Mouse (Mus musculus): ENCODE measurements around the gene Cerk. TPM values are rescaled to one million over a fixed set of nuclear protein-coding genes. Genes with fewer than 3 reads are reported as not detected.
"Not testable (repeated sequence)": the region's sequence is repeated elsewhere in the genome, so short reads cannot be mapped to it uniquely, and the experiment has no call there.

Gene Cerk
- polyA plus RNA-seq, 1 experiment from 2014 or later, result 14.0 TPM

DNA sequence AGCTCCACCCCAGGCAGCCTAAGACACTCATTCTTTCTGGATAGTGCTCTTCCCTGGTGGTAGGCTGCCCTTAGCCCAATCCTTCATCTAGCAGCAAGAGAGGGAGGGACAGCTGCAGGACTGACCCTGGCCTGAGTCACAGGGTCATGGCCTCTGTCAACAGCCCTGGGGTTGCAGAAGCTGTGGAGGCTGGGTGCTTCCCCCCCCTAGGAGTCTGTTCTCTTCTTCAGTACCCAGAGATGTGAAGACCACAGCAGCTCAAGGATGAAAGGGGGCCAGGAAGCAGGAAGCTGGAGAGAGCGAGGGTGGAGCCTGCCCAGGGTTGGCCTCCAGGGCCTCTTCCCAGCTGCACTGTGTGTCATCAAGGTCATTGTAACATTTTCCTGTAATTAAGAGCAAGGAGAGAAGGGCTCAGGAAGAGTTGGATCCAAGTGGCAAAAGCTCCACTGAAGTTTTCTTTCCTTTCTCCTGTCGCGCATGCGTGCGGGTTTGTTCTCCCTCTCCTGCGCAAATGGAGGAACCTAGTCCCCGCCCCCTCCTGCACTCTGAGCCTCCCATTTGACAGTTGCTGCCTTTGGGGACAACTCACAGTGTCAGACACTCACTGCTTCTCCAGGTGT lies 18.1 kb upstream of the Cerk start:
- ATAC-seq (ENCODE audit: insufficient number of reproducible peaks, insufficient read depth, low FRiP score, low TSS enrichment, low read depth), result no peak
- Histone ChIP-seq H3K9ac (no peak overlapping the region), H3K4me1 (peaks cover 9% of the 10 kb centered on the region), H3K9me3 (no peaks in the 10 kb centered on the region), H3K27ac (no peak overlapping the region), H3K27me3 (no peaks in the 10 kb centered on the region), H3K4me2 (peak overlapping the region; percentile 41), H3K4me3 (no peak overlapping the region; the same call in 1 of the 2 replicates), H3K36me3 (no peaks in the 10 kb centered on the region)
- 31% methylated on average over 7 of the region's 7 CpGs for WGBS

DNA sequence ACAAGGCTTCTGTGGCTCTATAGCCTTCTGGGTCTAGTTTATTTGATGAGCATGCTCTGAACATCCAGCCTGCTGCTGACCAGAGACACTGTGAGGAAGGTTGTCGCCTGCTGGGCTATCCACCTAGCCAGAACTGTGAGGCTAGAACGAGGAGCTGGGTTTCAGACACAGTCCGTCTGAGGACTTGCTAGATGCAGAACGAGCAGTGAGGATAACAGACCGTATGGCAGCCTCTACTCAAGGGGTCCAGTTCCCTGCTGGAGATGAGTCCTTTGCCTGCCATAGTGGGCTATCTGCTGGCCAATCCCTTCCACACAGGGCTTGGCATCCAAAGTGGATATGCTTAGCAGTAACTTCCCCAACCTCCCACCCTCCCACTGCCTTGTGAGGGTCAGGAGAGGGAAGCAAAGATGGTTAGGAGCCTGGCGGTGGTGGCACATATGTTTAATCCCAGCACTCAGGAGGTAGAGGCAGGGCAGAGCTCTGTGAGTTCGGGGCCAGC lies 17.4 kb upstream of the Cerk start:
- no peak overlapping the region for H3K9ac ChIP-seq
- H3K27ac ChIP-seq, result no peak overlapping the region; the same call in 1 of the 2 replicates
- WGBS, result 86% methylated on average over 7 of the region's 7 CpGs

DNA sequence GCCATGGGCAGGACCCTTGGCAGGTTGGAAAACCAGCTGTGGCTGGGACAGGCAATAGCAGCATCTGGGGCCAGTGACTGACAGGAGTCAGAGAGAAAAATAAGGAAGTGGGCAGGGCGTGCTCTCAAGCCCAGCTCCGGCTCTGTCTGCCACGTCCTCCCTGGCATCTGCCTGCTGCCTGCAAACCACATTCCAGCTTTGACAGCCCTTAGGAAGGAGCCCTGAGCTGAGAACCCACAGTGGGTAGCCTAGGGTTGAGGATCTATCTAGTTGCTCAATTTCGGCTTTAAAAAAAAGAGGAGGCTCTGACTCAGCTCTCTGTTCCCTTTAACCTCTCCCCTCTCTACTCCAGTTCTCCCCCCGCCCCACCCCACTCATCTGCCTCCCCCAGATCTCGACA lies 16.7 kb upstream of the Cerk start:
- H3K4me1 ChIP-seq, result peaks cover 9% of the 10 kb centered on the region
- no peak overlapping the region for H3K4me3 ChIP-seq
- no peak overlapping the region for H3K4me2 ChIP-seq
- H3K9ac ChIP-seq, result no peak overlapping the region
- no peaks in the 10 kb centered on the region for H3K9me3 ChIP-seq
- no peaks in the 10 kb centered on the region for H3K27me3 ChIP-seq
- peak overlapping the region; percentile 13; the same call in 1 of the 2 replicates for H3K27ac ChIP-seq
- H3K36me3 ChIP-seq, result no peaks in the 10 kb centered on the region
- WGBS, result 42% methylated on average over 6 of the region's 6 CpGs
- ATAC-seq (ENCODE audit: insufficient number of reproducible peaks, insufficient read depth, low FRiP score, low TSS enrichment, low read depth), result no peak

More for the DNA sequence above, 17.4 kb upstream of the Cerk start:
- H3K4me3 ChIP-seq, result no peak overlapping the region
- no peak for ATAC-seq (ENCODE audit: insufficient number of reproducible peaks, insufficient read depth, low FRiP score, low TSS enrichment, low read depth)
- H3K4me1 ChIP-seq, result peaks cover 9% of the 10 kb centered on the region
- H3K27me3 ChIP-seq, result no peaks in the 10 kb centered on the region
- no peak overlapping the region for H3K4me2 ChIP-seq
- no peaks in the 10 kb centered on the region for H3K9me3 ChIP-seq
- H3K36me3 ChIP-seq, result no peaks in the 10 kb centered on the region

DNA sequence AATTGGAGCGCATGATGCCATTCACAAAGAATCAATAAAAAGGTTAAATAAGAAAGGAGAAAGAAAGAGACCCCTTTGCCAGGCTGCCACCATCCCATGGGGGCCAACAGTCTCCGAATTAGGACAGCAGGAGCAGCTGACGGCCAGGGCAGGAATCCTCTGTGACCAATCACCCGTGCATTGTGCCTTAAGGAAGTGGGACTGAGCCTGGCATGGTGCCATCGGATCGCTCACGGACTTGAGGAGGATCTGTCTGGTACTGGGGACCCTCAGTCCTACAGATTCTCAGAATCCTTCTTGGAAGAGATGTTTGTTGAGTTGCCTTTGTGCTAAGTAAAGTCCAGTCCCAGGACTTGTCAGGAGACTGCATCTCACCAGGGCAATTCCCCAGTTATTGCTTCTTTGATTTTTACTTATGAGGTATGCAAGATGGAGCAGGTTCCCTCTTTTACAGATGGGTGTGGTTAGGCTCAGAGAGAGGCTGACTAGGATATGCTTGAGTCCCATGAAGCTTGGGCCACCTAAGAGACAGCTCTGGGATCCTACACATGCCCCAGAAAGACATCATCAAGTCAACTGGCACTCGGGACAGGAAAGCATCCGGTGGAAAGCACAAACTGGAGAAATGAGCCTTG lies 15.9 kb upstream of the Cerk start:
- Histone ChIP-seq H3K36me3 (no peaks in the 10 kb centered on the region), H3K4me1 (peaks cover 9% of the 10 kb centered on the region), H3K27me3 (no peaks in the 10 kb centered on the region), H3K4me2 (no peak overlapping the region), H3K27ac (0 out of 2 replicates have a peak overlapping the region, but pooled peaks have one; percentile 13), H3K9ac (no peak overlapping the region), H3K9me3 (no peaks in the 10 kb centered on the region), H3K4me3 (no peak overlapping the region)
- ATAC-seq (ENCODE audit: insufficient number of reproducible peaks, insufficient read depth, low FRiP score, low TSS enrichment, low read depth), result no peak
- WGBS, result 70% methylated on average over 9 of the region's 9 CpGs

DNA sequence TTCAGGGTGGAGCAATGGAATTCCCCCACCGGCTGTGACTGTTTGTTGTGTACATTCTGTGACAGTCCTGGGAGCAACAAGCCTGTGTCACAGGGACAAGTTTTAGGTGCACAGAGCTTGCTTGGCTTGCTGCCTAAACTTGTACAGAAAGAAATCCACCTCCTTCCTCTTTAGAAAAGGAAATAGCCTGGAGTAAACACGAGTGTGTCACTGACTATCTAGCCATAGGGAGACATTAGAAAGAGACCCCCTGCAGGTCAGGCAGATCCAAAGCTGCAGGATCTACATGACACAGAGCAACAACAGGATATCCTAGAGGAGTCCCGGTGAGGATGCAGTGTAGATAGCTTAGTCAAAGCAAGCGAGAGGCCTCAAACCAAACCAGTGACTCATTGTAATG lies 15.2 kb upstream of the Cerk start:
- no peaks in the 10 kb centered on the region for H3K36me3 ChIP-seq
- no peak overlapping the region for H3K4me2 ChIP-seq
- 44% methylated on average over 4 of the region's 4 CpGs for WGBS
- no peak overlapping the region for H3K27ac ChIP-seq
- ATAC-seq (ENCODE audit: insufficient number of reproducible peaks, insufficient read depth, low FRiP score, low TSS enrichment, low read depth), result no peak
- peaks cover 9% of the 10 kb centered on the region for H3K4me1 ChIP-seq
- H3K4me3 ChIP-seq, result no peak overlapping the region
- H3K9me3 ChIP-seq, result no peaks in the 10 kb centered on the region
- H3K9ac ChIP-seq, result no peak overlapping the region
- no peaks in the 10 kb centered on the region for H3K27me3 ChIP-seq

DNA sequence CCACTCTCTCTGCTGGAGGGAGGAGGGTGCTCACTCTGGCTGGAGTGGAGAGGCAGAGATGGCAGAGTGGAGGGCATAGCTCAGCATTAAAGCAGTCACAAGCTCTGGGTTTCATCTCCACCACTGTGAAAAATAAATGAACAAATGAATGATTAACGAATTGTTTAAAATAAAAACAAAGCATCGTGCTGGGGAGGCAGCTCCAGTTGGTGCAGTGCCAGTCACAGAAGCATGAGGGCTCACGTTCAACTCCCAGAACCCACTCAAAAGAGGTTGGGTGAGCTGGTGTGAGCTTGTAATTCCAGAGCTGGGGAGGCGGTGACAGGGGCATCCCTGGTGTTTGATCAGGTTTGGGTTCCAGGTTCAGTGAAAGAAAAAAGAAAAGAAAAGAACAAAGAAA lies 14.2 kb upstream of the Cerk start:
- ATAC-seq (ENCODE audit: insufficient number of reproducible peaks, insufficient read depth, low FRiP score, low TSS enrichment, low read depth), result no peak
- Histone ChIP-seq H3K27ac (no peak overlapping the region), H3K27me3 (no peaks in the 10 kb centered on the region), H3K9ac (no peak overlapping the region), H3K36me3 (no peaks in the 10 kb centered on the region), H3K9me3 (no peaks in the 10 kb centered on the region), H3K4me3 (no peak overlapping the region), H3K4me1 (peaks cover 9% of the 10 kb centered on the region), H3K4me2 (no peak overlapping the region)
- WGBS, result 55% methylated on average over 4 of the region's 4 CpGs

DNA sequence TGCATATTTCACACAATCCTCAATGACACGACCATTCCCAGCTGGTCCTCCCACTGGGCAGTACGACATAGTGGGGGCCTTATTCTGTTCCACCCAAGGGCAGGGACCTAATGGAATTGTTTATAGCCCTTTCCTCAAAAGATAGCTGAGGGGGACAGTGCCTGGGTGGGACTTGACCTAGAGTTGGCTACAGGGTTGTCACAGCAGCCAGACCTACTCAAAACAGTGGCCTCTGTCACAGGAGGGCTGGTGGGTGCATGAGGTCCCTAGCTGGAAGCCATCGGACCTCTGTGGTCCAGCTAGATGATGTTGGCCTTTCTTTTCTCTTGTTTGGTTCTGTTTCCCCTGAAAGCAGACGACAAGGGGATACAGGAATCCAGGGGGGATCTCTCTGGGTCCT lies 13.5 kb upstream of the Cerk start:
- H3K27ac ChIP-seq, result no peak overlapping the region
- H3K27me3 ChIP-seq, result no peaks in the 10 kb centered on the region
- no peak overlapping the region for H3K9ac ChIP-seq
- no peaks in the 10 kb centered on the region for H3K36me3 ChIP-seq
- no peaks in the 10 kb centered on the region for H3K9me3 ChIP-seq
- H3K4me2 ChIP-seq, result no peak overlapping the region
- H3K4me1 ChIP-seq, result peaks cover 9% of the 10 kb centered on the region
- WGBS, result 68% methylated on average over 4 of the region's 4 CpGs
- no peak for ATAC-seq (ENCODE audit: insufficient number of reproducible peaks, insufficient read depth, low FRiP score, low TSS enrichment, low read depth)
- no peak overlapping the region for H3K4me3 ChIP-seq

DNA sequence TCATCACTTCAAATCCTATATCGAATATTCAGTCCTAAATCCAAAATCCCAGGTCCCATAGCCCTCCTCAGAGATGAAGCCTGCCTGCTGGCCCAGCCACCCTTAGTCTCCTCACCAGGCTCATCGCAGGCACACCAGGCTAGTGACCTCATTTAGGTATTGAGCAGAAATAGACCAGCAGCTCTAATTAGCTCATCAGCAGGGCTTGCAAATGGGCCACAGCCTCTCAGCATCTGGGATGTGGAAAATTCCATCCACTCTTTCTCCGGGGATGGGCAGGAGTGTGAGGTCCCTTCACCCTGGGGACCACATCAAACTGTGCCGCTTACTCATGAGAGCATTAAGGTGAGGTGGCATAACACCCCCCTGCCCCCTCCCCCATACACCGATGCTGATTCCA lies 13.1 kb upstream of the Cerk start:
- no peaks in the 10 kb centered on the region for H3K9me3 ChIP-seq
- H3K9ac ChIP-seq, result no peak overlapping the region
- ATAC-seq (ENCODE audit: insufficient number of reproducible peaks, insufficient read depth, low FRiP score, low TSS enrichment, low read depth), result no peak
- H3K36me3 ChIP-seq, result no peaks in the 10 kb centered on the region
- H3K27ac ChIP-seq, result no peak overlapping the region
- H3K4me2 ChIP-seq, result no peak overlapping the region
- H3K27me3 ChIP-seq, result no peaks in the 10 kb centered on the region
- H3K4me1 ChIP-seq, result peaks cover 8% of the 10 kb centered on the region
- H3K4me3 ChIP-seq, result no peak overlapping the region
- 83% methylated on average over 5 of the region's 5 CpGs for WGBS

DNA sequence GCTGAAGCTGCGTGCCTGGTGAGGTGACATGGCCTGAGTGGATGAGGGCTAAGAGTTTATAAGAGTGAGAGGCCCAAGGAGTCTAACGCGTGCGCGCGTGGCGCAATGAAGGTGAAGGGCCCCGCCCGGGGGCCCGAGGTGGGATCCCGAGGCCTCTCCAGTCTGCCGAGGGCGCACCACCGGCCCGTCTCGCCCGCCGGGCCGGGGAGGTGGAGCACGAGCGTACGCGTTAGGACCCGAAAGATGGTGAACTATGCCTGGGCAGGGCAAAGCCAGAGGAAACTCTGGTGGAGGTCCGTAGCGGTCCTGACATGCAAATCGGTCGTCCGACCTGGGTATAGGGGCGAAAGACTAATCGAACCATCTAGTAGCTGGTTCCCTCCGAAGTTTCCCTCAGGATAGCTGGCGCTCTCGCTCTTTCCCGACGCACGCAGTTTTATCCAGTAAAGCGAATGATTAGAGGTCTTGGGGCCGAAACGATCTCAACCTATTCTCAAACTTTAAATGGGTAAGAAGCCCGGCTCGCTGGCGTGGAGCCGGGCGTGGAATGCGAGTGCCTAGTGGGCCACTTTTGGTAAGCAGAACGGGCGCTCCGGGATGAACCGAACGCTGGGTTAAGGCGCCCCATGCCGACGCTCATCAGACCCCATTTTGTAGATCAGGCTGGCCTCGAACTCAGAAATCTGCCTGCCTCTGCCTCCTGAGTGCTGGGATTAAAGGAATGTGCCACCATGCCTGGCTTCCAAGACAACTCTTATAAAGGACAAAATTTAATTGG lies 8.9 kb upstream of the Cerk start:
- peak; percentile 97 for ATAC-seq (ENCODE audit: insufficient number of reproducible peaks, insufficient read depth, low FRiP score, low TSS enrichment, low read depth)

DNA sequence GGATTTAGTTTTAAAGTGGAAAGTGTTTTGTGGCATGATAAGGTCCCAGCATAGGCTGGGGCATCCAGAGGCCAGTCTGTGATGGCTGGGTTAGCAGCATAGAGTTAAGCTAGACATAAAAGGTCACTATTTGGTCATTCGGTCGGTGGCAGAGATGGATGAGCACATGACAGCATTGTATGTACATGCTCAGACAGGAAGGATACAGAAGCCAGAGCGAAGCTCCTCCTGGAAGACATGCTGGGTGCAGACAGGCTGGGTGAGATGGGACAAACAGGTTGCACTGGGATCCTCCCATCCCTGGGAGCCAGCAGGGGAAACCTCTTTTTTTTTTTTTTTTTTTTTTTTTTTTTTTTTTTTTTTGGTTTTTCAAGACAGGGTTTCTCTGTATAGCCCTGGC lies 6.0 kb upstream of the Cerk start:
- no peak overlapping the region for H3K27ac ChIP-seq
- 60% methylated on average over 3 of the region's 3 CpGs for WGBS
- peaks cover 12% of the 10 kb centered on the region for H3K4me1 ChIP-seq
- H3K4me3 ChIP-seq, result no peak overlapping the region
- H3K36me3 ChIP-seq, result no peaks in the 10 kb centered on the region
- no peak overlapping the region for H3K4me2 ChIP-seq
- no peaks in the 10 kb centered on the region for H3K9me3 ChIP-seq
- H3K27me3 ChIP-seq, result no peaks in the 10 kb centered on the region
- no peak overlapping the region for H3K9ac ChIP-seq
- ATAC-seq (ENCODE audit: insufficient number of reproducible peaks, insufficient read depth, low FRiP score, low TSS enrichment, low read depth), result no peak

More for the DNA sequence above, 8.9 kb upstream of the Cerk start:
- H3K36me3 ChIP-seq, H3K4me3 ChIP-seq, H3K27me3 ChIP-seq, H3K9me3 ChIP-seq, H3K27ac ChIP-seq, H3K4me1 ChIP-seq, H3K4me2 ChIP-seq, H3K9ac ChIP-seq: not testable (repeated sequence)
- WGBS, result 77% methylated on average over 55 of the region's 55 CpGs

DNA sequence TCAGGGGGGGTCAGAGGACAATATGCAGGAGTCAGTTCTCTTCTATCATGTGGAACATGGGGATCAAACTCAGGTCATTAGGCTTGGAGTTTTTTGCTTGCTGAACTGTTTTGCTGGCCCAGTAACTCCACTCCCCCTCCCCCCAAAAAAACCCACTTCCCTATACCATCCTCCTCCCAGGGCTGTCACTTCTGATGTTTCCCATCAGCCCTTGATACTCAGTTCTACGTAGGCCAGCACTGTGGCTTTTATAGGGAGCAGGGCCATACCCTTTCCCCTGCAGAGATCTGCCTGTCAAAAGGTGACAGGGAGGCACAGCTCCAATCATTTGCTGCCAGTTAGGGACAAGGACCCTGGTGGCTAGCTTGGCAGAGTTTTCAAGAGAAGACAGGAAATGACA lies 5.6 kb upstream of the Cerk start:
- no peak overlapping the region for H3K4me2 ChIP-seq
- H3K4me1 ChIP-seq, result peaks cover 14% of the 10 kb centered on the region
- WGBS, result 35% methylated on average over 1 of the region's 1 CpGs
- H3K27me3 ChIP-seq, result no peaks in the 10 kb centered on the region
- no peak overlapping the region for H3K4me3 ChIP-seq
- H3K9me3 ChIP-seq, result no peaks in the 10 kb centered on the region
- no peak for ATAC-seq (ENCODE audit: insufficient number of reproducible peaks, insufficient read depth, low FRiP score, low TSS enrichment, low read depth)
- H3K36me3 ChIP-seq, result no peaks in the 10 kb centered on the region
- H3K27ac ChIP-seq, result no peak overlapping the region
- no peak overlapping the region for H3K9ac ChIP-seq

DNA sequence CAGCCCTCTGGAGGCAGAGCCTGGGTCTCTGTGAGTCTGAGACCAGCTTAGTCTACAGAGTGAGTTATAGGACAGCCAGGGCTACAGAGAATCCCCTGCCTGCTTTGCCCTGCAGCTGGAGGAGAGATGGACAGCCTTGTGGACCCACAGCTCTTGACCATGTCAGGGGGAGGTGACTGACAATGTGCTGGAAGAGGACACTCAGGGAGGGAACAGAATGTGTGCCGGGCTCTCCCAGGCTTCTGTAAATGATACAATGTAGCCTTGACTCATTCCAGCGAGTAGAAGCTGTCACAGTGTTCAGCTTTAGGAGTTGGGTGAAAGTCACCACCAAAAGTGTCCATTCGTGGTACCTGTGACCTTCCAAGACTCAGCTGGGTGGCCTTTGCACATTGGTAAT lies 4.4 kb upstream of the Cerk start:
- Histone ChIP-seq H3K27ac (no peak overlapping the region), H3K9ac (no peak overlapping the region), H3K4me3 (no peak overlapping the region), H3K9me3 (no peaks in the 10 kb centered on the region), H3K4me2 (no peak overlapping the region), H3K36me3 (no peaks in the 10 kb centered on the region), H3K4me1 (peaks cover 21% of the 10 kb centered on the region), H3K27me3 (no peaks in the 10 kb centered on the region)
- WGBS, result 70% methylated on average over 3 of the region's 3 CpGs
- ATAC-seq (ENCODE audit: insufficient number of reproducible peaks, insufficient read depth, low FRiP score, low TSS enrichment, low read depth), result no peak
